Mouse (Mus musculus) neural tube, embryonic 11.5 days (tissue): ENCODE measurements around the gene Slc2a4. TPM values are rescaled to one million over a fixed set of nuclear protein-coding genes. Genes with fewer than 3 reads are reported as not detected.

Experiments
- ATAC-seq: fragments of 200-750 bp; cut with Nextera tagmentation; 2 replicates; pipeline ENCODE4 v1.8.0; 2017; ENCODE audit warnings: moderate number of reproducible peaks, mild to moderate bottlenecking, moderate TSS enrichment, moderate library complexity; ENCODE audit not compliant: insufficient read depth, low FRiP score, low TSS enrichment
- DNase-seq: peaks from one replicate; pipeline ENCODE4 v3.0.0-alpha.2; 2015; ENCODE audit warnings: low spot score
- H3K27ac ChIP-seq: fragments of 300-500 bp; sonication (generic); 2 replicates; pipeline ENCODE4 v1.5.1; 2014; ENCODE audit warnings: low read depth, mild to moderate bottlenecking, low read length
- H3K27me3 ChIP-seq: fragments of 300-500 bp; sonication (generic); 2 replicates; pipeline ENCODE4 v1.6.1; 2014; ENCODE audit warnings: mild to moderate bottlenecking, low read length, mixed read lengths; ENCODE audit not compliant: control insufficient read depth, insufficient read depth
- H3K36me3 ChIP-seq: fragments of 300-500 bp; sonication (generic); 2 replicates; pipeline ENCODE4 v1.6.1; 2014; ENCODE audit warnings: mild to moderate bottlenecking, low read length, moderate library complexity, mixed read lengths; ENCODE audit not compliant: control insufficient read depth, insufficient read depth
- H3K4me1 ChIP-seq: fragments of 300-500 bp; sonication (generic); 2 replicates; pipeline ENCODE4 v1.6.1; 2014; ENCODE audit warnings: low read length, mixed read lengths; ENCODE audit not compliant: control insufficient read depth, insufficient read depth
- H3K4me2 ChIP-seq: fragments of 300-500 bp; sonication (generic); 2 replicates; pipeline ENCODE4 v1.6.1; 2014; ENCODE audit warnings: low read depth, mild to moderate bottlenecking, moderate library complexity
- H3K4me3 ChIP-seq: fragments of 300-500 bp; sonication (generic); 2 replicates; pipeline ENCODE4 v1.5.1; 2014; ENCODE audit warnings: low read depth, low read length
- H3K9ac ChIP-seq: fragments of 300-500 bp; sonication (generic); 2 replicates; pipeline ENCODE4 v1.6.1; 2014; ENCODE audit warnings: mild to moderate bottlenecking, low read length
- H3K9me3 ChIP-seq: fragments of 300-500 bp; sonication (generic); 2 replicates; pipeline ENCODE4 v1.6.1; 2016; ENCODE audit warnings: low read length; ENCODE audit not compliant: control insufficient read depth
- WGBS: fragments of 180-500 bp; shearing (Covaris S2); extraction: QIAGEN DNeasy Blood & Tissue Kit; methylation state at CpG from one replicate; pipeline ENCODE4 v1.1.7; 2014; 5-methylcytosine and 5-hydroxymethylcytosine counted together
- microRNA-seq: library from miRNA; unstranded; fragments of <30 nt; microRNA quantifications from one replicate; pipeline ENCODE4, GENCODE M21; 2016
- polyA plus RNA-seq: library from polyadenylated mRNA; unstranded; fragments of >200 nt; fragmentation: Nextera tagmentation; extraction: Ambion mirVana; gene quantifications from 2 replicates; pipeline ENCODE4 v1.2.1, GENCODE M21; 2014

Slc2a4 gene
- polyA plus RNA-seq, 1 experiment from 2014 or later: 11.4 TPM

DNA sequence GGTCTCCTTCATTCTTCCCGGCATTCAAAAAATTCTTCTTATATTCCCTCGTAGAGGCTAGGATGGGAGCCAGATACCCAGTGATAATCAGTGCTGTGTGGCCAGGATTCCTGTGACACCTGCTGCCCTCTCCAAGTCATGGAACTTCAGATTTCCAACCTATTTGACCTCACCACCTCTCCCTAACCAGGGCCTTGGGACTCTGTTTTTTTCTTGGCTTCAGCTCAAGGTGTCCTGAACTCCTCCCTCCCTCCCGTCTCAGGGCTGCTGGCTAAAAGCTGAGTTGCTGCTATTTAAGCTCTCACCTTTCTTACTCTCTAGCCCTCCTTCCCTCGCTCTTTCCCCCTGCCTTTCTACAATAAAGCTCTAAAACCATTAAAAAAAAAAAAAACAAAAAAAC, 48.1 kb downstream of the Slc2a4 start:
- ATAC-seq (no peak), DNase-seq (no peak)
- Histone ChIP-seq H3K27ac (no peak overlapping the region), H3K4me1 (peaks cover 10% of the 10 kb centered on the region), H3K9ac (peak overlapping the region; percentile 98), H3K4me3 (peak overlapping the region; percentile 96), H3K27me3 (no peaks in the 10 kb centered on the region), H3K4me2 (peak overlapping the region; percentile 98), H3K36me3 (peaks cover 4% of the 10 kb centered on the region), H3K9me3 (no peaks in the 10 kb centered on the region)
- 25% methylated on average over 4 of the region's 4 CpGs for WGBS

DNA sequence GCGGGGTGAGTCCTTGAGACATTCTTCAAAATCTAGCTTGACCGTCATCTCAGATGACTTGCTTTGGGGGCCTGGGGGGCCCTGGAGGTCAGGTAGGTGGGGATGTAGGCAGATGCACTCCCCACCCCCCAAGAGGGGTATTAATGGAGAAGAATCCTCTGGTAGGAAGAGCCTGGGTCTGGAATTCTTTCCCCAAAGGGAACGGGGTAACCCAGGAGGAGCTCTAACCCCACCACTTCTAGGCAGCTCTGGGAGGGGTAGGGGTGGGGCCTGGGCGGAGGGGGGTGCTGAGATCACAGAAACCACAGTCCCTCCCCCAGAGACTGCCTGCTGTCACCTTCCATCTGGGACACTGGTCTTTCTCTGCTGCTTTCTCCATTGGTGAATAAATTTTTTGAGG, 52.7 kb downstream of the Slc2a4 start, which contains the start of gene Acap1:
TSS of gene Acap1 (minus strand) at position 249 of the 400 bp plus-strand sequence.
- WGBS: 61% methylated on average over 4 of the region's 4 CpGs
- H3K4me2 ChIP-seq: no peak within 1 kb of the TSS
- no peak for DNase-seq
- H3K4me3 ChIP-seq: no peak within 1 kb of the TSS
- H3K9ac ChIP-seq: no peak within 1 kb of the TSS
- H3K27ac ChIP-seq: no peak within 1 kb of the TSS
- H3K4me1 ChIP-seq: no peaks in the 10 kb centered on the region
- H3K36me3 ChIP-seq: no peaks in the 10 kb centered on the region
- ATAC-seq: no peak
- H3K27me3 ChIP-seq: no peaks in the 10 kb centered on the region
- no peaks in the 10 kb centered on the region for H3K9me3 ChIP-seq

GRCm38 (mm10) chr11:69894671-69895070, 53.3 kb downstream of the Slc2a4 start:
- DNase-seq (no peak), ATAC-seq (no peak)
- no peaks in the 10 kb centered on the region for H3K9me3 ChIP-seq
- H3K27ac ChIP-seq: no peak overlapping the region
- H3K4me3 ChIP-seq: no peak overlapping the region
- H3K27me3 ChIP-seq: no peaks in the 10 kb centered on the region
- no peaks in the 10 kb centered on the region for H3K4me1 ChIP-seq
- no peak overlapping the region for H3K4me2 ChIP-seq
- WGBS: 81% methylated on average over 5 of the region's 5 CpGs
- no peak overlapping the region for H3K9ac ChIP-seq
- H3K36me3 ChIP-seq: no peaks in the 10 kb centered on the region

Small RNA genes within 50 kb of the gene (microRNA-seq; reads per million reads assigned to microRNA genes)
- not detected for gene Gm44349

Other genes with a start within 250 kb of the Slc2a4 start
- 65.0 and 65.3 TPM in 2 replicates for gene Polr2a, start 189.6 kb downstream of the Slc2a4 start, polyA plus RNA-seq
- gene Slc35g3, start 186.2 kb downstream of the Slc2a4 start, polyA plus RNA-seq: not detected in 2 replicates
- 0.99 and 1.3 TPM in 2 replicates for gene Zbtb4, start 182.3 kb downstream of the Slc2a4 start, polyA plus RNA-seq
- gene Chrnb1, start 152.2 kb downstream of the Slc2a4 start, polyA plus RNA-seq: 4.2 and 6.2 TPM in 2 replicates
- 2.0 and 3.0 TPM in 2 replicates for gene Fgf11, start 146.3 kb downstream of the Slc2a4 start, polyA plus RNA-seq
- 0.69 and 0.88 TPM in 2 replicates for gene Tmem102, start 142.6 kb downstream of the Slc2a4 start, polyA plus RNA-seq
- not detected in 2 replicates for gene Gm39566, start 132.9 kb downstream of the Slc2a4 start, polyA plus RNA-seq
- gene Spem2, start 129.7 kb downstream of the Slc2a4 start, polyA plus RNA-seq: not detected in 2 replicates
- 0.23 TPM in 1 of 2 replicates, not detected in the other for gene Spem1, start 126.0 kb downstream of the Slc2a4 start, polyA plus RNA-seq
- 10.9 and 11.4 TPM in 2 replicates for gene Nlgn2, start 110.4 kb downstream of the Slc2a4 start, polyA plus RNA-seq
- gene Tmem256, start 109.7 kb downstream of the Slc2a4 start, polyA plus RNA-seq: 289 and 296 TPM in 2 replicates
- gene Plscr3, start 101.8 kb downstream of the Slc2a4 start, polyA plus RNA-seq: 75.4 and 83.7 TPM in 2 replicates
- 0.23 and 0.72 TPM in 2 replicates for gene Tnk1, start 89.5 kb downstream of the Slc2a4 start, polyA plus RNA-seq
- not detected in 2 replicates for gene Tmem95, start 70.2 kb downstream of the Slc2a4 start, polyA plus RNA-seq
- 3.1 and 3.6 TPM in 2 replicates for gene Kctd11, start 66.8 kb downstream of the Slc2a4 start, polyA plus RNA-seq
- 0.53 and 1.1 TPM in 2 replicates for gene Acap1, start 52.6 kb downstream of the Slc2a4 start, polyA plus RNA-seq
- gene 2810408A11Rik, start 47.2 kb downstream of the Slc2a4 start, polyA plus RNA-seq: 14.4 and 15.1 TPM in 2 replicates
- 14.2 and 18.0 TPM in 2 replicates for gene Neurl4, start 47.1 kb downstream of the Slc2a4 start, polyA plus RNA-seq
- 84.0 and 93.7 TPM in 2 replicates for gene Gps2, start 34.3 kb downstream of the Slc2a4 start, polyA plus RNA-seq
- gene Eif5a, start 26.2 kb downstream of the Slc2a4 start, polyA plus RNA-seq: 1,905 and 1,926 TPM in 2 replicates
- 3.4 and 4.2 TPM in 2 replicates for gene Ybx2, start 12.4 kb downstream of the Slc2a4 start, polyA plus RNA-seq
- gene Cldn7, start 16.6 kb upstream of the Slc2a4 start, polyA plus RNA-seq: 5.3 and 5.9 TPM in 2 replicates
- 21.5 and 23.3 TPM in 2 replicates for gene Ctdnep1, start 33.0 kb upstream of the Slc2a4 start, polyA plus RNA-seq
- gene Elp5, start 34.3 kb upstream of the Slc2a4 start, polyA plus RNA-seq: 149 and 168 TPM in 2 replicates
- 530 and 552 TPM in 2 replicates for gene Gabarap, start 43.0 kb upstream of the Slc2a4 start, polyA plus RNA-seq
- gene Phf23, start 47.6 kb upstream of the Slc2a4 start, polyA plus RNA-seq: 54.4 and 57.6 TPM in 2 replicates
- gene Dvl2, start 52.4 kb upstream of the Slc2a4 start, polyA plus RNA-seq: 35.8 and 39.0 TPM in 2 replicates
- 49.3 and 54.1 TPM in 2 replicates for gene Acadvl, start 67.2 kb upstream of the Slc2a4 start, polyA plus RNA-seq
- gene Dlg4, start 68.8 kb upstream of the Slc2a4 start, polyA plus RNA-seq: 14.6 and 15.0 TPM in 2 replicates
- 0.41 TPM in 1 of 2 replicates, not detected in the other for gene Asgr1, start 105.9 kb upstream of the Slc2a4 start, polyA plus RNA-seq
- gene Asgr2, start 144.5 kb upstream of the Slc2a4 start, polyA plus RNA-seq: 0.28 TPM in 1 of 2 replicates, not detected in the other
- gene Mgl2, start 182.1 kb upstream of the Slc2a4 start, polyA plus RNA-seq: not detected in 2 replicates
- 0.38 and 0.39 TPM in 2 replicates for gene Clec10a, start 208.0 kb upstream of the Slc2a4 start, polyA plus RNA-seq